Mouse (Mus musculus) heart, adult 18-20 months (tissue): Measurements from ENCODE around the gene Pcolce2. TPM values are rescaled to one million over a fixed set of nuclear protein-coding genes. Genes with fewer than 3 reads are reported as not detected.
"Not testable (repeated sequence)": the region's sequence is repeated elsewhere in the genome, so short reads cannot be mapped to it uniquely, and the experiment has no call there.

Experiments
- DNase-seq, 2 experiments: peaks; one replicate each; pipeline ENCODE4 v3.0.0; 2021 to 2022; ENCODE audit warnings: mixed read lengths in 1 of 2
- long read RNA-seq, 2 experiments: library from polyadenylated mRNA; stranded (forward); transcript quantifications; one replicate each; pipeline ENCODE4 v2.0.0; 2021
- total RNA-seq, 2 experiments: library from RNA; stranded (reverse); gene quantifications; 2 replicates each; pipeline ENCODE4 v1.2.3; 2021

The Pcolce2 gene
- total RNA-seq: 10 to 100 TPM; 27.9 to 30.7 TPM
- long read RNA-seq, experiment 1, full-length matches to known transcripts: 25 of 31 reads
- long read RNA-seq, experiment 1, partial matches to known transcripts: 1 of 31 reads
- long read RNA-seq, experiment 1, other reads (novel, unspliced or antisense): 5 of 31 reads
- long read RNA-seq, experiment 2, full-length matches to known transcripts: 19 of 25 reads
- long read RNA-seq, experiment 2, partial matches to known transcripts: 5 of 25 reads
- long read RNA-seq, experiment 2, other reads (novel, unspliced or antisense): 1 of 25 reads

DNA sequence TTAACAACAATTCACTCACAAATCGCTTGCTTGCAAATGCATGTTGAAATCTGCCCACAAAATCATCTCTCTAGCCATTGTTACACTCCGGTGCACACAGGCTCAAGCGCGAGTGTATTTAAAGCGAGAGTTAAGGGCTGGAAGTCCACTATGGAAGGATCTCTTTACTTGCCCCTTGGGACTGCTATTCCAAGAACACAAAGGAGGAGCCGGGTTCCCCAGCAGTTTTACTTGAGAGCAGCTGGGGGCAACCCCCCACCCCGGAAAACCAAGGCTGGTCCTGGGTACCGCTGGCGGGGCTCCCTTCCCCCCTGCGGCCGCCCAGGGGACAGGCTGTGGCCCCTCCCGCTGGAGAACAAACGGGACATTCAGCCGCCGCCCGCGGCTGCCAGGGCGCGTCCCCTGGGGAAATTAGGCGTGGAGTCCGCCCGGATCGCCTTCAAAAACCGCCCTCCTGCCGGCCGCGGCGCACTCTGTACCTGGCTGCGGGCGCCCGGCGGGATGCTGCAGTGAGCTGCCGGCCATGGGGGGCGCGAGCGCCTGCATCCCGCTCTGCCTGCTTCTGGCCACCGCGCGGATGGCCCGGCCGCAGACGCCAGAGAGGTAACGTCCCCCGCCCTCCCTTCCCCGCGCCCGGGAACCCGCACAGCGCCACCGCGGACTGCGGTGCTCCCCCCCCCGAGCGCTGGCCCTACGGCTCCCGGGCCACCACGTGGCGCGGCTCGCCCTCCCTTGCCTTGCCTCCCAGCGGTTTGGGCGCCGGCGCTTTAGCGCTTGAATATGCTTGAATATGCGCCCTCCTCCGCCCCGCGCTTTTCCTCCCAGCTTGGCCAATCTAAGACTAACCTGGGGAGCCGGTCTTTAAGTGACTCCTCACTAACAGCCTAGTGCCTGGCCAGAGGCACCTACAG, at the start of gene Pcolce2:
Pcolce2 (plus strand) TSS at position 331 of the 911 bp plus-strand sequence.
- DNase-seq: peak; percentile 68 to 73

DNA sequence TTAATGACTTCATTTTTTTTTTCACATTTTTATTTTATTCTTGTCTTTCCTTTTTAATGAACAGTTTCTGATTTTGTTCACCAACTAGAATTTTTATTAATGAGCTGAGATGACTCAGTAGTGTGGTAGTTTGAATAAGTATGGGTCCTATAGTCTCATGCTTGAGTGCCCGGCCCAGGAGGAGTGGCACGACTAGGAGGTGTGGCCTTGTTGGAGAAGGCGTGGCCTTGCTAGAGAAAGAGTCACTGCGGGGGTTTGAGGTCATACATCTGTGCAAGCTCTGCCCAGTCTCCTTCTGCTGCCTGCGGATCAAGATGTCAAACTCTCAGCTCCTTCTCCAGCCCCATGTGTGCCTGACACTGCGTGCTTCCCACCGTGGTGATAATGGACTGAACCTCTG, 49.3 kb upstream of the Pcolce2 start:
- no peak for DNase-seq

DNA sequence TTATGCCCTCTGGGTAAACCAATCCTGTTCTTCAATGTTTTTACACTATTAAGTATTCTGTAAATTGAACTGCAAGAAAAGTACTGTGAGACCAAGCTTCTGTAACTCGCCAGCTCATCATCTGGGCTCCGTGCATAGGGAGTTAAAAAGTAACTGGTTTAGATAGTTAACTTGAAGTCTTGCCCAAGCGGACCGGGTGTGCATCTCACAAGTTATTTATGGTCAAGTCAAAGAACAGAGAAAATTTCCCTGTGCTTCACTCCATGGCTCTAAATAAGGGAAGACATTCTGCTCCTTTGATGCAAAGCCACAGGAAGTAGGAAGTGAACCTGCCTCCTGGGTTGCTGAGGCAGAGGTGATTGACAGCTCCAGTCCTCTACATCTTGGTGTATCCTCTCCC, 43.1 kb upstream of the Pcolce2 start:
- DNase-seq: no peak

DNA sequence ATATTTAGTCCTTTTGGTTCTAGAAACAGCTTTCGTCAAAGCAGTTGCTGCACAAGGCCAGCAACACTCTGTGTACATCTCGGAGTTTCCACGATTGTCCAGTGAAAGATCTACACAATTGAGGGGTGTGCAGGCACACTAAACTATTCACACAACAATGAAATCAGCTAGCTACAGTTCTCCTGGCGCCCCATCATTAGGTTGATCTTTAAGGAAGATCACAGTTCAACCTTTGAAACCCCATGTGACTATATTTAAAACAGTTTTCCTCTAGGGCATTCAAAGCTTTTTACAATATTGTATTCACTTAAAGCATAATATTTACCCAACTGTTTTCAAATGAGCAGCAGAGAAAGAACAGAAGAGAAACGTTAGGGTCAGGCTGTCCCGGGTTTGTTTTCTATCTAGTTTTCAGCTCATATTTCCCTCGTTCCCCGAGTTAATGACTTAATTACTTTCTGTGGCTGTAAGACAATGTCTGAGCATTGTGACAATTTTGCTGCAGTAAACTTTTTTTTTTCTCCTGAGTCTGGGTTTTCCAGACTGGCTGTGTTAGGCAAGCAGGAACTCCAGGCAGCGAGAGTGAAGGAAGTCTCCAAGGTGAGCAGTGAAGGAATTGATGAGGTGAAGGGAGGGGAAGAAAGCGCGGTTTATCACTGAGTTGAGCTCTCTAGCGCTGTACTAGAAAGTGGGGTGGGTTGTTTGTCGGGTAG, 39.8 kb upstream of the Pcolce2 start:
- no peak for DNase-seq

DNA sequence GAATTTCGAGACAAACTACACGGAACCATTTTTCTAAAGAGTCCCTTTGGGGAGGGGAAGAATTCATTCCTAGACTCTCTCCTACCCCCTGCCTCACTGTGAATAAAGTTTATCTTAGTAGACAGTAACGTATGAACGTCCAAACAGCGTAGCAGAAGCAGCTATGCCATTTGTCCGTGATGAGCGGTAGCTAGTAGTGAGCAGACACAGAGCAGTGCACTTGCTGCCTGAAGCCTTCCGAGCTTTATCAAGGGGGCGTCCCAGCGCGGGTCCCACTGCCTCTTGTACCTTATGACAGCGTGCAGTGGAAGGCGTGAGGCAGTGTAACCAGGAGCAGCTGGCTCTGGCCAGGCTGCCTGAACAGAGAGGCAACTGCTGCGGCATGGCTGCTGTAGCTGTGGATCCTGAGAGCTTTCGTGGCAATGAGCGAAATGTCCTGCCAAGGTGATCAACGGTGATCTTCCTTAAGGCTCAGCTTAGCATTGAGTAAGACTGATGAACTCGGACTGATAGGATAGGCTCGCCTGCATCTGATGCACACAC, 39.2 kb upstream of the Pcolce2 start:
- peak in 1 of 2 experiments; percentile 13 for DNase-seq

DNA sequence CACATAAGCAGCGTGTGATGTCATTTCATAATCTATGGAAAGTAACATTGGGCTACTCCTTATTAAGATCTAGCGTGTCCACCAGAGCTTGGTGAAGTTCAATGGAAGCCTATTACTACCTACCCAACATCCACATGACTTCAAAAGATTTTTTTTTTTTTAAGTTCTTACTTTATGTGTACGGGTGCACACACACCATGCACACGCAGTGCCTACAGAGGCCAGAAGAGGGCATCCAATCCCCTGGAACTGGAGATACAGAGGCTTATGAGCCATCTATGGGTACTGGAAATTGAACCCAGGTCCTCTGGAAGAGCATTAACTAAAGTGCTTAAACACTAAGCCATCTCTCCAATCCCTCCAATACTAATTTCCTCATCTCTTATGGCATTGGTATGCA, 38.0 kb upstream of the Pcolce2 start:
- DNase-seq: peak in 1 of 2 experiments; percentile 22

DNA sequence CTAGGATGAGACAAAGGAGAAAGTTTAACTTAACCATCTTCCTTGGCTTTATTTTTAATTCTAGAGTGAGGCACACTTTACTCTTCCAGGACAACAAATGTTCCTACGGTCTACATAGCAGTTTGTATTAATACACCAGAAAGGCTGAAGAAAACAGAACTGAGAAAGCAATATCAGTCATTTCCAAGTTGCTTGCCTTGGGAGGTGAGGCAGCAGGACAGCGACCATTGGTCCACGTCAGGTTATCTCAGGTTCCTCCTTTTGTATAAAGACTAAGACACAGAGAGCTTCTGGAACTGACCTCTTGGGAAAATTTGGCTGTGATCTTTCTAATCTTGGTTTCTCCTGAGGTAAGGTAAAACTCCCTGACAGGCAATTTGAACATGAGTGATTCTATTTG, 34.6 kb upstream of the Pcolce2 start:
- DNase-seq: no peak

DNA sequence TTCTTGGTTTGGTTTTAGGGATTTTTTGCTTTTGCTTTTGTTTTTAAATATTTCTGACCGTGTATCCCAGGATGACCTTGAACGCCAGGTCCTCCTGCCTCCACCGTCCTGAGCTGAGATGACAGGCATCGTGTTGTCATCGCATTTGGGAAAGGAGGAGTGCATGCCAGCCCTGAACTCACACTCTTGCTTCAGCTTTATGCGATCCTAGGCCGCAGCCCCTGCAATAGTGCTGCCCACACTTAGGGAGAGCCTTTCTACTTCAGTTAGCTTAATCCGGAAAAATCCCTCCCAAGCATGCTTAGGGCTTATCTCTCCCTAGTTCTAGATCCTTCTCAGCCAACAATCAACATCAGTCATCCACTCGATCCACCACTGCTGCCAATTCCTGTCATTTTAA, 34.1 kb upstream of the Pcolce2 start:
- DNase-seq: no peak

DNA sequence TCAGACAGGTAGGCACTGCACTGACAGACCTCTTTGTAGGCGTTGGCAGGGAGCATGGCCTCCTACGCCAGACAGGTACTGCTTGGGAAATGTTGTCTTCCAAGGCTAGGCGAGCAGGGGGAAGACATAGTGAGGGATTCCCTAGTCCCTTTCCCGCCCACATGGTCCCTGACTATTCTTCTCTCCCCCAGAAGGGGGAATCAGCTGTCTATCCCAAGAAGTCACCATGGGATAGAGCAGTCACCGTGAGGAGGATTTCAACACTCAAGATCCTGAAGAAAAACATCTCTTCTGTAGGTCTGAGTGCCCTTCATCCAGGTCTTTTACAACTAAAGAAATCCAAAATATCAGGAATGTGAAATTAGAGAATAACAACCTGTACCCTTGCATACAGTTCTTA, 30.2 kb upstream of the Pcolce2 start:
- no peak for DNase-seq

DNA sequence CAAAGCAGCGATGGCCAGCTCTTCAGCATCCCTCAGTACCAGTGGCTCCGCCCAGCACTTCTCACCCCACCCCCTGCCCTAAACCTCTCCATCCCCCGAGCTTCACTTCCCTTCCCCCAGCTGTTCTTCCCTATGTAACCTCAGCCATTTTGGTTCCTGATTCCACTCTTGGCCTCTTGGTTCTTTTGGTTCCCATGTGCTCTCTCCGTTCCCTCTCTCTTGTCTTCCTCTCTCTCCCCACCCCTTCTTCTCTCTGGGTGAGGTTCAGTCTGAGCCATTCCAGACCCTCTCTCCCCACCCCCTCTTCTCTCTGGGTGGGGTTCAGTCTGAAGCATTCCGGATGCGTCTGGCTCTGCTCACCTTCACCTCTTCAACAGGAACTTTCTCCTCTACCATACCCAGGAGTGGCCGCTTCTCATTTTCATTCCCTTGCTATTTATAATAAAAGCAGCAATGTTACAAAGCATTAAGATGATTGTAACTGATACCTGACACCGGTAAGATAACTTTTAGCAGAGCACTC, 25.1 kb upstream of the Pcolce2 start:
- no peak for DNase-seq

DNA sequence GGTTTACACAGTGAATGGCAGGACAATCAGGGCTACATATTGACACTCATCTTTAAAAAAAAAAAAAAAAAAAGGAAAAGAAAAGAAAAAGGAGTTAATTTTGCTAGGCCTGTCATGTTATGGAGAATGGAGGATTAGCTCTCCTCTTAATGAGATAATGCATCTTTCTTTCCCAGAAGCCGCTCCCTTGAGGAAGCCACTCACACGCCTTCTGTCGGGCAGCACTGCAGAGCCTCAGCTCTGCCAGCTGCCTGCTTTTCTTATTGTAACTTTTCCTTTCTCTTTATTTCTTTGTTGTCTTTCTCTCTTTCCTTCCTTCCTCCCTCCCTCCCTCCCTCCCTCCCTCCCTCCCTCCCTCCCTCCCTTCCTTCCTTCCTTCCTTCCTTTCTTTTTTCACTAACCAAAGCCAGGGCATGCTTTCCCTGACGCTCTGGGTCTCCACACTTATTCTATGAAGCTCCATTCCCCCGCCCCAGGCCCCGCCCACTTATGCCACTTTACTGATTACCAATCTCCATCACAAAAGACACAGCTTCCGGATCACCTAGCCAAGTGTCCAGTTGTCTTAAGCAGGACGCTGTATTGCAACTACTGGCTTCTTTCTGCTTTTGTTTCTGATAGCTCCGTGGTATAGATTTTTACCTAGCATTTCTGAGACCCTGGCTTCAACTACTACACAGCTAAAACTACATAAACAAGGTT, 23.8 kb upstream of the Pcolce2 start:
- no peak for DNase-seq

DNA sequence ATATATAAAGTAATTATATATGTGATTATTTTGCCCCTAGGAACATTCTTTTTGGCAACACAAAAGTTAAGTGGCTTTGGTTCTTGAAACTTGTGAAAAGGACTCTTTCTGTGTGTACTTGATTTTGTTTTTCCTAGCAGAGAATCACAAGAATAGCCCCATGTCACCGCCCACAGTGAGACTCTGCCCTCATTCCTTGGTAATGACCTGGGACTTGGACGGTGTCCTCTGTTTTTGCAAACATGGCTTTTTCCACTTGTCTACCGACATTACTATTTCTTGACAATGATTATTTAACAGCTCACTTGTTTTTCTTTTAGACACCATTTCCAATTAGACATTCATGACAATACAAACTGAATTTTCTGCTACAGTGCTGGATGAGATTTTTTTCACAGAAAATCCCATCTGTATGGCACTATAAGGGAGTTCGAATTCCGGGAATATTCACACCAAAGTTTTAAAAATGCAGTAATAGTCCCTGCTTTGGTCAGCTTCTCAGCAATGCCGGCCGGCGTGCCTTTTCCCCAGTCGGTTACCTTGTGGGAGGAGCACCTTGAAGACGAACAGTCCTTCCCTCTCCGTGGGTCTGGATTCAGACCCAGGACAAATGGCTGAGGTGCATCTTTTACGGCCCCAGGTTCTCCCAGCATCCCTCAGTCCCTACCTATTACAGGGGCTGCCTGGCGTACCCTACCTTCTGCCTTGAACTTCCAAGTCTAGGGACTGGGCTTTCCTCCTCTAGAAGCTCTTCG, 22.4 kb upstream of the Pcolce2 start:
- DNase-seq: peak; percentile 71 to 72

DNA sequence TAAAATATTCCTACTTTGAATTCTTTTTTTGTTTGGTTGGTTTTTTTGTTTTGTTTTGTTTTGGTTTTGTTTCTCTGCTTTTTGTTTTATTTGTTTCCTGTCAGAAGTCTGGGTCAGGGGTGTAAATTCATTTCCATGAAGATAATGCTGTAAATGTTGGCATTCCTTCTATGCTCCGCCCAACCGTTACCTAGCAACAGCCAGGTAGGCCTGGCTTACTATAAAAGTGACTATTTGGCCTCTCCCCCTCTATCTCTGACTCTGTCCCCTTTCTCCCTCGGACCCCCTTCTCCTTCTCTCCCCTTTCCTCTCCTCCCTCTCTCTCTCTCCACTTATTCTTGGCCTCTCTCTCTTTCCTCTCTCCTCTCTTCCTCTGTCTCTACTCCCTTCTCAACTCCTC, 21.4 kb upstream of the Pcolce2 start:
- no peak for DNase-seq

DNA sequence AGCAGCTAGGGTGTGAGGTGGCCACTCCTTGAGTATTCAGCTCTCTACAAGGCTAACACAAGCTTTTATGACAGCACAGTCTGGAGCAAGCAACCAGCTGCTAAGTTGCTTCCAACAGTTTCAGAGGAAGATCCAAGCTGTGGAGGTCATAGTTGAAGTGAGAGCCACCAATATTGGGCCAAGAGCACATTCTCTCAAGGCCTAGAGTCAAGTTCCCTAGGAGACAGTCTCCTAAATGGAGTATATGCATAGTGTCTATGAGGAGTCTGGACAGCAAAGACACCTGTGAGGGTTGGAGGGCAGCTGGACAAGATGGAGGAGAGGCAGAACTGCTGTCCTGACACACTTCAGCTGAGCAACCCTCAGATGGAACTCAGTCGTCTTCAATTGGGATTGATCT, 18.8 kb upstream of the Pcolce2 start:
- DNase-seq: peak in 1 of 2 experiments; percentile 18

DNA sequence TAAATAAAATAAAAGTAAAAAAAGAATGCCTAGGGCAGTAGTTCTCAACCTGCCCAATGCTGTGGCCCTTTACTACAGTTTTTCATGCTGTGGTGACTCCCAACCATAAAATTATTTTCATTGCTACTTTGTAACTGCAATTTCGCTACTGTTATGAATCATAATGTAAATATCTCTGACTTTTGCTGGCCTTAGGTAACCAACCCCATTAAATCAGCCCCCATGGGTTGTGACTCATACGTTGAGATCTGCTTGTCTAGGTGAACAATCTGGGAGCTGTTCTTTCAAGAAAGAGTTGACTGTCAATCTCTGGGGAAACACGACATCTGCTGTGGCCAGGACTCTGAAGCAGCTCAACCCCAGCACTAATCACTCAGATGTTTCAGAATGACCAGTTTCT, 13.3 kb upstream of the Pcolce2 start:
- no peak for DNase-seq

DNA sequence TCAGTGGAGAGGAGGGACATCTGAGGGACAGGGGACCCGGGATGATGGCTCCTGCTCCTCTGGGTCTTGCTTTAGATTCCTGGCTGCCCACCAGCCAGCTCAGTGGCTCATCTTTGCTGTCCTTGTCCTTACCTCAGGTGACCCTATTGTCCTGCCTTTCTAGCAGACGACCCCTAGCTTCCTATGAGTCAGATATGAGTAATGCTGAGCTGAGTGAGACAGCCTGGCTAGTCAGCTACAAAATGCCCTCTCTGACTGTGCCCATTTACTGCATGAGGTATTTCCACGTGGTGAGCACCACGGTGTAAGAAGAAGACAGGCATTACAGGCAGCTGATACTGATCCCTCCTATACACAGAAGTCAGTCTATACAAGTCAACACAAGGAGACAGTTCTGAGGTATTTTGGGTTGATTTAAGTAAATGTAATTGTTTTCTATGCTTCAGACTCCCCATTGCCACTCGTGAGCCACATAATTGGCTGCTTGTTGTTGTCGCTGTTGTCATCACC, 8.9 kb upstream of the Pcolce2 start:
- DNase-seq: no peak

DNA sequence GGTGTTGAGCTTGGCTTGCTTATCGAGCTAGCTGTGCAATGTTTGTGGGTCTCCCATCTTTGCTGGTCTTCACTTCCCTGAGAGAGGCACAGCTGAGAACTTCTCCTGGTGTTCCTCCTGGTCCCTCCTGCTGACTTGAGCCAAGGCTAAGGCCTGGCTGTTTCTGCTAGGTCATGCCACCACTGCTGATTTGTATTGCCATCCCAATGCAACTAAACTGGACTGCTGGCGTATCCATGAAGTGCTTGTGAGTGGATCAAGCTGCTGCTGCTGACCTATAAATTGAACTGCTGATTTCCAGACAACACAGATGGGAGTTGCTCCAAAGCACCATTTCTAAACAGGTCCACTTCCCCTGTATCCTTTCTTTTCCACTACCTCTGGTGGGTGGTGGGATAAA, 7.8 kb upstream of the Pcolce2 start:
- not testable (repeated sequence) for DNase-seq

DNA sequence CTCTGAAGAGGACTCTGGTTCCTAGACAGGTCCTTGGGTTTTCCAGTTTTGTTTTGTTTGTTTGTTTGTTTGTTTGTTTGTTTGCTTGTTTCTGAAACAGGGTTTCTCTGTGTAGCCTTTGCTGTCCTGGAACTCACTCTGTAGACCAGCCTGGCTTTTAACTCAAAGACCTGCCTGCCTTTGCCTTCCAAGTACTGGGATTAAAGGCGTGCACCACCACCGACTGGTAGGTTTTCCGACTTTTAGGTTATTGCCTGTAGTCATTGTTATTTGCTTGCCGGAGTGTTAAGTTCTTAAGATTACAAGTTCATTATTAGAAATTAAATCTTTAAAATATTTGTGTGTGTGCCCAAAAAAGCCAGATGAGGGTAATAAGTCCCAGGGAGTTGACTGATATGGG, 1.0 kb upstream of the Pcolce2 start:
- DNase-seq: no peak

DNA sequence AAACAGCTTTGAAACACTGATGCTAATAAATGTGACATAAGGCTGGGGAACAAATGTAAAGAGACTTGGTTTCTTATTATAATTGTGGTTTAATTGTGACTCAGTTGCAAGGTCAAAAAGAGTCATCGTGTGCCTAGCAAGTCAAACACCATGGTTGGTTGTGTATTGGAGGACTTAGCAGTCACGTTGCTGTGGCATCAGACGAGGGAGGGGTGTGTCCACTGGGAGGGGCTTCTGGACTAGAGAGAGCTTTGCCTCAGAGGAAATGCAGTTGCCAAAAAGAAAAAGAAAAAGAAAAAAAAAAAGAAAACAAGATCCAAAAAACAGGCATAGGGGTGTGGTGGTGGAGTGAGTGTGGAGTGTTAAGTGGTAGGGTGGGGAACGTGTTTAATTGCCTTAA, 2.5 kb downstream of the Pcolce2 start:
- peak in 1 of 2 experiments; percentile 24 for DNase-seq

DNA sequence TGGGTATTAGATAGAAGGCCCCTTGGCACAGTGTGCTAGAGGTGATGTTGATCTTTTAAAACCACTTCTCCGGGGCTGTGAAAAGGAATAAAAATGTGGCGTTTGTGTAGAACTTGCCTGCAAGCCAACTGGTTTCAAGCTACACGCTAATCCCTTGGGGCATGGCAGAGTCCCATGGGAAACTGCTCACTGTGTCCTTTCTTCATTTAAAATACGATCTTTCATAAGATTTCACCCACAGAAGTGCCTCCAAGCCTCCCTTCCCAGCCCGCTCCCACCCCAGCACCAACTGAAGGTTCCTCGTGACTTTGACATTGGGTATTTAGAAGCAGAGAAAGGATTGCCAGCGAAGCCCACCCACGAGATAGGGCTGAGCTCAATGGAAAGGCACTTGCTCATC, 8.5 kb downstream of the Pcolce2 start:
- DNase-seq: no peak

DNA sequence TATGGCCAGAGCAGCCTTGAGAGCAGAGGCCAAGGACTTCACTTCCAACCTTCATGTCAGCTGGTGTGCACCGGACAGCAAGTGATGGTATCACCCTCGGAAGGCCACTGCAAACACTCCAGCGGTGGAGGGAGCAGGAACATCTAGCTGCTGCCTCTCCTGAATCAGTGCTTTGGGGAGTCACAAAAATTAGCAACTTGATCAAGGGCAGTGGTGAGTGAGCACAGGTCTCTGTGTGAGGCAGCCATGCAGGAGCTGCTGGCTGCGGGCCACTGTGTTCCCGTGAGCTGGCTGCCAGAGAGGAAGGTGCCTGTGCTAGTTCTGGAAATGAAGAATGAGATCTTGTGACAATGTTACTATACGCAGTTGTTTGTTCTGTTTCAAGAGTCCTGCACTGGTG, 16.0 kb downstream of the Pcolce2 start:
- peak; percentile 70 to 74 for DNase-seq
